In the genomic region with DNA sequence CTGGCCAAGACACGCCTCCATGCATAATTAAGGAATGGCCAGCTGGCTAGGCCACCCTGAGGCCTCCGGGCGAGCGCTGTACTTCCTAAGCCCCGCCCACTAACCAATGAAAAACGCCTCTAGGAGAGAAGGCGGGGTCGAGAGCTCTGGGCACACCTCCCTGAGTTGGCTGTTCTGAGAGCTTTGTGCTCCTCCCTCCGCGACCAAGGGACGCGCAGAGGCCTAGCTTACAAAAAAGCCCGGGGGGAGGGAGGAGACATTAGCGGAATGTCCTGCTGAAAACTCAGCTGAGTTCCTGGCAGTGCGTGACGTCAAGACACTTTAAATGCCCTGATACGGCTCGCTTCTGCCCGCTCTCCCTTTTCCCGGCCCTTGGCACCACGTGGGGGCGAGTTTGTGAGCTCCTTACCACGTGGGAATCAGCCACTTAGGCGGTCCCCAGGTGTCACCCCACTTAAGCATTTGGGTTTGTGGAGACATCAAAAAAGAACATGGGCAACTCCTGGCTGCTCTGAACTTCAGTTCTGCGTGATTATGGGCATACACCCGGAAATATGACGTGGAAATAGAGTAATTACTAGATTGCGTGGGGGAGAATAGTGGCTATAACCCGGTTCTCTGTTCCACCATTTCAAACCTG, we compare ENCODE assay signal across 8 mouse cellular contexts. TPM values are rescaled to one million over a fixed set of nuclear protein-coding genes. Genes with fewer than 3 reads are reported as not detected.
A peak's percentile ranks its signal among the peaks of the same experiment; 100 is the strongest.
DNase-seq lines count a peak whose midpoint lies in the region; ATAC-seq and TF ChIP-seq lines count a peak whose summit lies in the region.

Gene Stat3, minus strand, starts transcription at position 29 of the 640 bp plus-strand sequence.

- WGBS in forebrain, embryonic 11.5 days = 2% methylated on average over 29 of the region's 29 CpGs
- WGBS in large intestine, adult 2 months = under 1% methylated on average over 29 of the region's 29 CpGs
- WGBS in liver, postnatal 0 days (ENCODE audit: insufficient replicate concordance) = under 1% methylated on average over 29 of the region's 29 CpGs
- under 1% methylated on average over 29 of the region's 29 CpGs for WGBS in neural tube, embryonic 14.5 days

- peak within 1 kb of the TSS; percentile 78 for H3K9ac ChIP-seq in forebrain, embryonic 11.5 days (ENCODE audit: low read length)
- peak within 1 kb of the TSS; percentile 99 for H3K9ac ChIP-seq in liver, postnatal 0 days (replicated peaks)
- peak within 1 kb of the TSS; percentile 88 for H3K9ac ChIP-seq in neural tube, embryonic 14.5 days (replicated peaks; ENCODE audit: low read depth, low read length)

- peak within 1 kb of the TSS; percentile 99 for H3K4me3 ChIP-seq in E14TG2a.4 (replicated peaks; ENCODE audit: low read length)
- H3K4me3 ChIP-seq in forebrain, embryonic 11.5 days (ENCODE audit: low read depth, low read length) = peak within 1 kb of the TSS; percentile 73
- peak within 1 kb of the TSS; percentile 96 for H3K4me3 ChIP-seq in liver, postnatal 0 days (ENCODE audit: low read depth, low read length)
- peak within 1 kb of the TSS; percentile 97 for H3K4me3 ChIP-seq in neural tube, embryonic 14.5 days (ENCODE audit: low read depth, low read length)

- TF ChIP-seq EP300 in liver, postnatal 0 days (IDR thresholded peaks at IDR 0.05; ENCODE audit: low read depth) = peak; percentile 91

- no peaks in the 10 kb centered on the region for H3K27me3 ChIP-seq in E14TG2a.4 (ENCODE audit: insufficient read depth, low read length)
- H3K27me3 ChIP-seq in forebrain, embryonic 11.5 days (ENCODE audit: control insufficient read depth, insufficient read depth, low read length) = no peaks in the 10 kb centered on the region
- H3K27me3 ChIP-seq in liver, postnatal 0 days (ENCODE audit: insufficient read depth, low read length) = no peaks in the 10 kb centered on the region
- no peaks in the 10 kb centered on the region for H3K27me3 ChIP-seq in neural tube, embryonic 14.5 days (ENCODE audit: control insufficient read depth, insufficient read depth, low read length)

- TF ChIP-seq CTCF in E14TG2a.4 (conservative IDR thresholded peaks at IDR 0.05; ENCODE audit: low read length) = no peak
- TF ChIP-seq CTCF in liver, postnatal 0 days (IDR thresholded peaks at IDR 0.05; ENCODE audit: low read depth) = no peak

- intact Hi-C loops in heart, postnatal 10 days (cut with DNase I) = no loop called here

- peak within 1 kb of the TSS; percentile 77 for H3K4me2 ChIP-seq in forebrain, embryonic 11.5 days (ENCODE audit: low read depth, low read length, severe bottlenecking)
- H3K4me2 ChIP-seq in liver, postnatal 0 days (ENCODE audit: low read depth, low read length) = peak within 1 kb of the TSS; percentile 93
- H3K4me2 ChIP-seq in neural tube, embryonic 14.5 days (ENCODE audit: low read depth, low read length) = peak within 1 kb of the TSS; percentile 60

- H3K27ac ChIP-seq in forebrain, embryonic 11.5 days (ENCODE audit: low read depth, low read length) = 0 out of 2 replicates have a peak within 1 kb of the TSS, but pooled peaks have one; percentile 31
- H3K27ac ChIP-seq in liver, postnatal 0 days (ENCODE audit: low read depth) = peak within 1 kb of the TSS; percentile 99
- peak within 1 kb of the TSS; percentile 85 for H3K27ac ChIP-seq in neural tube, embryonic 14.5 days (ENCODE audit: low read depth, low read length)

- no peaks in the 10 kb centered on the region for H3K9me3 ChIP-seq in E14TG2a.4 (ENCODE audit: low read length)
- H3K9me3 ChIP-seq in forebrain, embryonic 11.5 days (ENCODE audit: control insufficient read depth, low read length) = no peaks in the 10 kb centered on the region
- H3K9me3 ChIP-seq in liver, postnatal 0 days (ENCODE audit: low read length) = no peaks in the 10 kb centered on the region; the same call in 1 of the 2 replicates
- no peaks in the 10 kb centered on the region for H3K9me3 ChIP-seq in neural tube, embryonic 14.5 days (ENCODE audit: control insufficient read depth, low read length)

- ATAC-seq in forebrain, embryonic 11.5 days (replicated peaks; ENCODE audit: low FRiP score) = peak; percentile 98
- ATAC-seq in liver, postnatal 0 days = peak; percentile 95
- peak; percentile 99 for ATAC-seq in neural tube, embryonic 14.5 days (ENCODE audit: low read depth)

- peaks cover 10% of the 10 kb centered on the region; the same call in 1 of the 2 replicates for H3K36me3 ChIP-seq in E14TG2a.4 (ENCODE audit: insufficient read depth, low read length)
- H3K36me3 ChIP-seq in forebrain, embryonic 11.5 days (ENCODE audit: control insufficient read depth, insufficient read depth, low read length) = no peaks in the 10 kb centered on the region
- H3K36me3 ChIP-seq in liver, postnatal 0 days (replicated peaks; ENCODE audit: insufficient read depth, low read length) = no peaks in the 10 kb centered on the region
- no peaks in the 10 kb centered on the region for H3K36me3 ChIP-seq in neural tube, embryonic 14.5 days (ENCODE audit: control insufficient read depth, insufficient read depth, low read length)

- DNase-seq in c-Kit-positive CD71-positive TER-119-negative erythroid progenitor cells, embryonic 14.5 days (ENCODE audit: low read depth) = peak; percentile 100
- DNase-seq in forebrain, embryonic 11.5 days (ENCODE audit: low spot score) = peak; percentile 100
- DNase-seq in heart, postnatal 10 days = peak; percentile 100
- DNase-seq in large intestine, adult 2 months (ENCODE audit: low read depth, low spot score) = peak; percentile 100
- peak; percentile 100 for DNase-seq in liver, postnatal 0 days
- peak; percentile 100 for DNase-seq in testis, postnatal 10 days (ENCODE audit: low spot score)

- peaks cover 48% of the 10 kb centered on the region for H3K4me1 ChIP-seq in E14TG2a.4 (replicated peaks; ENCODE audit: low read depth, low read length)
- H3K4me1 ChIP-seq in forebrain, embryonic 11.5 days (replicated peaks; ENCODE audit: control insufficient read depth, insufficient read depth, low read length) = no peaks in the 10 kb centered on the region; the same call in 1 of the 2 replicates
- H3K4me1 ChIP-seq in liver, postnatal 0 days (ENCODE audit: insufficient read depth) = peaks cover 31% of the 10 kb centered on the region
- H3K4me1 ChIP-seq in neural tube, embryonic 14.5 days (ENCODE audit: control insufficient read depth, insufficient read depth, low read length) = peaks cover 9% of the 10 kb centered on the region; the same call in 1 of the 2 replicates

RNA-seq across cellular contexts. Expression of gene Stat3, which starts in this region (rescaled TPM):
- 26.2 and 27.8 TPM in 2 replicates for polyA plus RNA-seq in forebrain, embryonic 11.5 days (2014; fragmentation: Nextera tagmentation; extraction: Ambion mirVana)
- 100 to 1,000 TPM; 110 to 117 TPM for total RNA-seq in heart, postnatal 10 days (2021)
- polyA plus RNA-seq in large intestine, adult 2 months (2012; rRNA removed) = 102 and 120 TPM in 2 replicates
- polyA plus RNA-seq in liver, postnatal 0 days (2015; fragmentation: Nextera tagmentation; extraction: Ambion mirVana) = 44.9 and 53.7 TPM in 2 replicates
- polyA plus RNA-seq in neural tube, embryonic 14.5 days (2014; fragmentation: Nextera tagmentation; extraction: Ambion mirVana) = 45.6 and 77.7 TPM in 2 replicates

Comparison
In these comparisons a context has a peak if more than half of its experiments do, and no peak if none do; other contexts are left out.
1. Peak in every context shown above with its lines: DNase-seq, ATAC-seq, H3K4me3 ChIP-seq and H3K27ac ChIP-seq.
2. H3K27ac ChIP-seq: peak in every context shown above with its lines; median percentile 99 in liver, postnatal 0 days; 85 in neural tube, embryonic 14.5 days; 31 in forebrain, embryonic 11.5 days.